9 mouse cellular contexts compared by ENCODE assay signal in genomic region chr10:23798142-23798541, GRCm38 (mm10). TPM values are rescaled to one million over a fixed set of nuclear protein-coding genes. Genes with fewer than 3 reads are reported as not detected.
DNase-seq lines count a peak whose midpoint lies in the region; ATAC-seq and TF ChIP-seq lines count a peak whose summit lies in the region.
"Had no signal": no experiment of that assay in that cellular context is flagged by ENCODE, and none has a peak within 500 bp of the region (broad histone marks: within the 10 kb centered on the region; RNA-seq: fewer than 3 reads in every experiment).

No protein-coding gene starts in this region.

- TF ChIP-seq CTCF in kidney, postnatal 0 days (IDR thresholded peaks at IDR 0.05; ENCODE audit: low read depth): no peak

- intact Hi-C loops in left cerebral cortex, postnatal 14 days (cut with DNase I): no loop called here

- peak; percentile 60; the same call in 1 of the 2 replicates for ATAC-seq in lung, embryonic 16.5 days (ENCODE audit: low read depth)
- ATAC-seq in forebrain, embryonic 15.5 days (replicated peaks): no peak
- peak; percentile 72; the same call in 1 of the 2 replicates for ATAC-seq in kidney, postnatal 0 days (replicated peaks; ENCODE audit: low FRiP score, low read depth)
- no peak for ATAC-seq in neural tube, embryonic 15.5 days (ENCODE audit: low FRiP score)

- no peaks in the 10 kb centered on the region for H3K9me3 ChIP-seq in lung, embryonic 16.5 days (ENCODE audit: control insufficient read depth, low read length)
- H3K9me3 ChIP-seq in forebrain, embryonic 15.5 days: no peaks in the 10 kb centered on the region
- H3K9me3 ChIP-seq in kidney, postnatal 0 days (replicated peaks; ENCODE audit: low read length): no peaks in the 10 kb centered on the region
- no peaks in the 10 kb centered on the region for H3K9me3 ChIP-seq in neural tube, embryonic 15.5 days (replicated peaks)

- no peak overlapping the region for H3K9ac ChIP-seq in lung, embryonic 16.5 days (ENCODE audit: low read length)
- H3K9ac ChIP-seq in forebrain, embryonic 15.5 days (replicated peaks): no peak overlapping the region
- no peak overlapping the region for H3K9ac ChIP-seq in kidney, postnatal 0 days (ENCODE audit: low read depth, low read length)
- H3K9ac ChIP-seq in neural tube, embryonic 15.5 days (replicated peaks): no peak overlapping the region

- no peak overlapping the region for H3K4me3 ChIP-seq in lung, embryonic 16.5 days (ENCODE audit: low read length)
- H3K4me3 ChIP-seq in forebrain, embryonic 15.5 days: 0 out of 2 replicates have a peak overlapping the region, but pooled peaks have one; percentile 5
- no peak overlapping the region for H3K4me3 ChIP-seq in kidney, postnatal 0 days (replicated peaks; ENCODE audit: low read depth, low read length)
- H3K4me3 ChIP-seq in neural tube, embryonic 15.5 days (replicated peaks): peak overlapping the region; percentile 15; the same call in 1 of the 2 replicates

- H3K27ac ChIP-seq in lung, embryonic 16.5 days (ENCODE audit: low read length): peak overlapping the region; percentile 70
- H3K27ac ChIP-seq in forebrain, embryonic 15.5 days (replicated peaks): no peak overlapping the region
- no peak overlapping the region for H3K27ac ChIP-seq in kidney, postnatal 0 days
- H3K27ac ChIP-seq in neural tube, embryonic 15.5 days (replicated peaks): no peak overlapping the region

- H3K4me1 ChIP-seq in lung, embryonic 16.5 days (replicated peaks; ENCODE audit: control insufficient read depth, insufficient read depth, low read length): peaks cover 14% of the 10 kb centered on the region
- peaks cover 18% of the 10 kb centered on the region for H3K4me1 ChIP-seq in forebrain, embryonic 15.5 days
- H3K4me1 ChIP-seq in kidney, postnatal 0 days (replicated peaks; ENCODE audit: insufficient read depth, low read length): no peaks in the 10 kb centered on the region; the same call in 1 of the 2 replicates
- H3K4me1 ChIP-seq in neural tube, embryonic 15.5 days: peaks cover 18% of the 10 kb centered on the region

- WGBS in lung, embryonic 16.5 days: 63% methylated on average over 1 of the region's 1 CpGs
- WGBS in forebrain, embryonic 15.5 days: 85% methylated on average over 1 of the region's 1 CpGs
- 83% methylated on average over 1 of the region's 1 CpGs for WGBS in kidney, postnatal 0 days
- WGBS in neural tube, embryonic 15.5 days: 92% methylated on average over 1 of the region's 1 CpGs

- H3K36me3 ChIP-seq in lung, embryonic 16.5 days (ENCODE audit: control insufficient read depth, insufficient read depth, low read length): peaks cover 5% of the 10 kb centered on the region; the same call in 1 of the 2 replicates
- H3K36me3 ChIP-seq in forebrain, embryonic 15.5 days: peaks cover 14% of the 10 kb centered on the region; the same call in 1 of the 2 replicates
- peaks cover 18% of the 10 kb centered on the region; the same call in 1 of the 2 replicates for H3K36me3 ChIP-seq in kidney, postnatal 0 days (ENCODE audit: insufficient read depth, low read length)
- peaks cover 17% of the 10 kb centered on the region for H3K36me3 ChIP-seq in neural tube, embryonic 15.5 days

- peak overlapping the region; percentile 51 for H3K4me2 ChIP-seq in lung, embryonic 16.5 days (ENCODE audit: low read depth, low read length)
- H3K4me2 ChIP-seq in forebrain, embryonic 15.5 days (replicated peaks): peak overlapping the region; percentile 59
- H3K4me2 ChIP-seq in kidney, postnatal 0 days (ENCODE audit: low read length): peak overlapping the region; percentile 34
- peak overlapping the region; percentile 70 for H3K4me2 ChIP-seq in neural tube, embryonic 15.5 days

- no peak for DNase-seq in lung, postnatal 4 days
- no peak for DNase-seq in kidney, postnatal 0 days (ENCODE audit: low spot score)
- no peak for DNase-seq in thymus, postnatal 0 days (ENCODE audit: low spot score)
- no peak for DNase-seq in left cerebral cortex, postnatal 14 days (ENCODE audit: low spot score in 2 of 2)
- DNase-seq in thymus, postnatal 4 days: no peak

- no peaks in the 10 kb centered on the region for H3K27me3 ChIP-seq in lung, embryonic 16.5 days (ENCODE audit: control insufficient read depth, insufficient read depth, low read depth, low read length)
- no peaks in the 10 kb centered on the region for H3K27me3 ChIP-seq in forebrain, embryonic 15.5 days
- H3K27me3 ChIP-seq in kidney, postnatal 0 days (ENCODE audit: insufficient read depth, low read length): no peaks in the 10 kb centered on the region
- no peaks in the 10 kb centered on the region for H3K27me3 ChIP-seq in neural tube, embryonic 15.5 days (replicated peaks)

RNA-seq across cellular contexts. Expression of gene Slc18b1, which starts 1.4 kb away (rescaled TPM):
- polyA plus RNA-seq in lung, embryonic 16.5 days (2015; fragmentation: Nextera tagmentation; extraction: Ambion mirVana): 16.3 and 21.5 TPM in 2 replicates
- 15.8 and 16.5 TPM in 2 replicates for polyA plus RNA-seq in forebrain, embryonic 15.5 days (2015; fragmentation: Nextera tagmentation; extraction: Ambion mirVana)
- polyA plus RNA-seq in kidney, postnatal 0 days (2015; fragmentation: Nextera tagmentation; extraction: Ambion mirVana): 16.0 and 20.2 TPM in 2 replicates
- polyA plus RNA-seq in neural tube, embryonic 15.5 days (2015; fragmentation: Nextera tagmentation; extraction: Ambion mirVana): 18.1 and 21.1 TPM in 2 replicates
- polyA plus RNA-seq in thymus, postnatal 0 days (2015; fragmentation: Nextera tagmentation; extraction: Ambion mirVana): 0.42 and 0.63 TPM in 2 replicates
- total RNA-seq in left cerebral cortex, postnatal 14 days (2021): 10 to 100 TPM; 18.3 to 23.3 TPM

RNA-seq across cellular contexts. Expression of gene Rps12, which starts 11.1 kb away (rescaled TPM):
- polyA plus RNA-seq in lung, embryonic 16.5 days (2015; fragmentation: Nextera tagmentation; extraction: Ambion mirVana): 165 and 173 TPM in 2 replicates
- 113 and 122 TPM in 2 replicates for polyA plus RNA-seq in forebrain, embryonic 15.5 days (2015; fragmentation: Nextera tagmentation; extraction: Ambion mirVana)
- polyA plus RNA-seq in kidney, postnatal 0 days (2015; fragmentation: Nextera tagmentation; extraction: Ambion mirVana): 225 and 241 TPM in 2 replicates
- polyA plus RNA-seq in neural tube, embryonic 15.5 days (2015; fragmentation: Nextera tagmentation; extraction: Ambion mirVana): 96.4 and 125 TPM in 2 replicates
- 326 and 332 TPM in 2 replicates for polyA plus RNA-seq in thymus, postnatal 0 days (2015; fragmentation: Nextera tagmentation; extraction: Ambion mirVana)
- total RNA-seq in left cerebral cortex, postnatal 14 days (2021): 100 to 1,000 TPM; 222 to 226 TPM

RNA-seq across cellular contexts. Expression of gene Vnn3, which starts 53.1 kb away (rescaled TPM):
- 0.29 and 0.53 TPM in 2 replicates for polyA plus RNA-seq in lung, embryonic 16.5 days (2015; fragmentation: Nextera tagmentation; extraction: Ambion mirVana)
- polyA plus RNA-seq in forebrain, embryonic 15.5 days (2015; fragmentation: Nextera tagmentation; extraction: Ambion mirVana): 0.10 TPM in 1 of 2 replicates, not detected in the other
- polyA plus RNA-seq in kidney, postnatal 0 days (2015; fragmentation: Nextera tagmentation; extraction: Ambion mirVana): 0.08 and 0.17 TPM in 2 replicates
- not detected in 2 replicates for polyA plus RNA-seq in neural tube, embryonic 15.5 days (2015; fragmentation: Nextera tagmentation; extraction: Ambion mirVana)
- polyA plus RNA-seq in thymus, postnatal 0 days (2015; fragmentation: Nextera tagmentation; extraction: Ambion mirVana): 0.53 and 0.88 TPM in 2 replicates
- under 1 TPM in 1 of 2 experiments, not detected in 1; 0.19 TPM for total RNA-seq in left cerebral cortex, postnatal 14 days (2021)
- total RNA-seq: ES-E14 had no signal

Comparison
In these comparisons a context has a peak if more than half of its experiments do, and no peak if none do; other contexts are left out.
1. ATAC-seq: peak in lung, embryonic 16.5 days (single experiment) and kidney, postnatal 0 days (single experiment); none in forebrain, embryonic 15.5 days (single experiment) and neural tube, embryonic 15.5 days (single experiment).
2. H3K4me3 ChIP-seq: peak in forebrain, embryonic 15.5 days (single experiment) and neural tube, embryonic 15.5 days (single experiment); none in lung, embryonic 16.5 days (single experiment) and kidney, postnatal 0 days (single experiment).
3. RNA of gene Slc18b1, which starts 1.4 kb away (polyA plus RNA-seq): 16.3 to 21.5 TPM in lung, embryonic 16.5 days, 18.1 to 21.1 TPM in neural tube, embryonic 15.5 days, 16.0 to 20.2 TPM in kidney, postnatal 0 days and 15.8 to 16.5 TPM in forebrain, embryonic 15.5 days; 0.42 to 0.63 TPM in thymus, postnatal 0 days; every median in the first group is over 10 times any median in the second.
4. Peak in every context shown above with its lines, with median percentiles within 50 percentile points of each other: H3K4me2 ChIP-seq.